Mouse (Mus musculus): ENCODE data around the gene Prrt3. TPM values are rescaled to one million over a fixed set of nuclear protein-coding genes. Genes with fewer than 3 reads are reported as not detected.

Prrt3 gene
- polyA plus RNA-seq, 1 experiment from 2014 or later: 0.16 TPM

DNA sequence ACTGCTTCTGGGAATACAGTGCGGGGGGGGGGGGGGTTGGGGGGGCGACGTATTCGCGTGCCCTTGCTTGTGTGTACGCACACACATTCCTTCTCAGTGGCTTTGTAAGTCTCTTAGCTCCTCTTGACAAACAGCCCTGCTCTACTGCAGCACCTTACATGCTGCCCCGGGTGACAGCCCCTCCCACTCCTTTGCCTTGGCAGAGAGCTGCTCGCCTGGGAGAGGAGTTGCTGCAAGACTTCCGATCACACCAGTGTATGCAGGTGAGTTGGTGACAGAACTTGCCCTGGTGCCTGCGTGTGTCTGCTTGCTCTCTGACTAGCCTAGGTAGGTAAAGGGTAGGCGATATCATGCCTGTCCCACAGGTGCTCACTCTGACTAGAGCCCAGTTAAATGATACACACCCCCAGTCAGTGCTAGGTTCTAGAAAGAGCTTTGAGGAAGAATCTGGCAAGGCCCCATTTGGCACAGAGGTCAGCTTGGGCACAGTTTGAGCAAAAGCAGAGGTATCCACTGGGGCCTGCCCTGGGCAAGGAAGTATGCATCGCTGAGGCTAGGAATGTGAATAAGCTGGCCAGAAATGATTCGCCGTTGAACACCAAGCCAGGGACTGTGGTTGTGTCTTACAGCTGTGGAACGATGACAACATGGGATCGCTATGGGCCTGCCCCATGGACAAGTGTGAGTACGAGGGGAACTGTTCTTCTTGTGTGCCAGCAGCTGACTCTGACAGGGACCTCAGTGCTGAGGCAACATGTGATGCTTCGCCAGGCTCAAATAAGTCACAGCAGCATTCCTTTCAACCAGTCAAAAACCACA lies 21.0 kb downstream of the Prrt3 start:
- no peaks in the 10 kb centered on the region for H3K36me3 ChIP-seq (ENCODE audit: control insufficient read depth, insufficient read depth, low read length)
- H3K4me2 ChIP-seq: no peak overlapping the region
- H3K27me3 ChIP-seq (replicated peaks; ENCODE audit: control insufficient read depth, insufficient read depth, low read length): peaks cover 26% of the 10 kb centered on the region
- no peak overlapping the region for H3K9ac ChIP-seq (ENCODE audit: low read depth, low read length)
- WGBS: 68% methylated on average over 18 of the region's 18 CpGs
- no peak overlapping the region for H3K4me3 ChIP-seq (ENCODE audit: low read depth, low read length)
- DNase-seq (ENCODE audit: low spot score): no peak
- H3K4me1 ChIP-seq (replicated peaks; ENCODE audit: control insufficient read depth, insufficient read depth, low read length): peaks cover 3% of the 10 kb centered on the region; the same call in 1 of the 2 replicates
- no peaks in the 10 kb centered on the region for H3K9me3 ChIP-seq (ENCODE audit: control insufficient read depth, low read length)
- no peak overlapping the region for H3K27ac ChIP-seq (ENCODE audit: low read depth, low read length)
- no peak for ATAC-seq (replicated peaks; ENCODE audit: low FRiP score)

DNA sequence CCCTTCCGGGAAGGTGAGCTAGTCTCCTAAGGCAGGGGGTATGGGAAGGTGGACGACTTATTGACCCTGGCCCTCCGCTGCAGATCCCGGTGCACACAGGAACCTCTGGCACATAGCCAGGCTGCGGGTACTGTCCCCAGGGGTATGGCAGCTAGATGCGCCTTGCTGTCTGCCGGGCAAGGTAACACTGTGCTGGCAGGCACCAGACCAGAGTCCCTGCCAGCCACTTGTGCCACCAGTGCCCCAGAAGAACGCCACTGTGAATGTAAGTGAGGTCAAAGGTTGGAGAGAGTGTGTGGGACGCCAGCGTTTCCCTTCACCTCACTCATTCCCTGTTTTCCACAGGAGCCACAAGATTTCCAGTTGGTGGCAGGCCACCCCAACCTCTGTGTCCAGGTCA lies 22.8 kb downstream of the Prrt3 start:
- Histone ChIP-seq H3K27me3 (replicated peaks; ENCODE audit: control insufficient read depth, insufficient read depth, low read length) (peaks cover 26% of the 10 kb centered on the region), H3K9ac (ENCODE audit: low read depth, low read length) (no peak overlapping the region), H3K36me3 (ENCODE audit: control insufficient read depth, insufficient read depth, low read length) (no peaks in the 10 kb centered on the region), H3K27ac (ENCODE audit: low read depth, low read length) (no peak overlapping the region), H3K9me3 (ENCODE audit: control insufficient read depth, low read length) (no peaks in the 10 kb centered on the region), H3K4me3 (ENCODE audit: low read depth, low read length) (no peak overlapping the region), H3K4me1 (replicated peaks; ENCODE audit: control insufficient read depth, insufficient read depth, low read length) (no peaks in the 10 kb centered on the region; the same call in 1 of the 2 replicates), H3K4me2 (no peak overlapping the region)
- ATAC-seq (replicated peaks; ENCODE audit: low FRiP score) (no peak), DNase-seq (ENCODE audit: low spot score) (no peak)
- WGBS: 79% methylated on average over 10 of the region's 10 CpGs

DNA sequence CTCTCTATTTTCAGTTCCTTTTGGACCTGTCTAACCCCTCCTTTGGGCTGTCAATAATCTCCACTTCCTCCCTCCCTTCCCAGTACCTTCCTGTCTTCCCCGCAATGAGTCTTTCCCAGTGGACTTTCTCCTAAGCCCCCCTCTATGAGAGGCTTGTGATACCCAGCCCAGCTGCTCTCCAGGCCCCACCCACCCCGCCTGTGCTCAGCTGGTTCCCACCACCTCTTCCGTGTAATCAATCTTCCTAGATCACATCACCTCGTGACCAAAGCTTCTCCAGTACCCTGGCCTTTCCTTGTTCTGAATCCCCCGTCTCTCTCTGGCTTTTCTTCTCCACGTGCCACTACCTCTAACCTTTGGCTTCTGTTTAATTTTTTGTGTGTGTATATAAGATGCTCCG lies 24.4 kb downstream of the Prrt3 start:
- Histone ChIP-seq H3K9ac (ENCODE audit: low read depth, low read length) (no peak overlapping the region), H3K4me3 (ENCODE audit: low read depth, low read length) (no peak overlapping the region), H3K27me3 (replicated peaks; ENCODE audit: control insufficient read depth, insufficient read depth, low read length) (peaks cover 30% of the 10 kb centered on the region), H3K27ac (ENCODE audit: low read depth, low read length) (no peak overlapping the region), H3K36me3 (ENCODE audit: control insufficient read depth, insufficient read depth, low read length) (no peaks in the 10 kb centered on the region), H3K4me2 (no peak overlapping the region), H3K9me3 (ENCODE audit: control insufficient read depth, low read length) (no peaks in the 10 kb centered on the region), H3K4me1 (replicated peaks; ENCODE audit: control insufficient read depth, insufficient read depth, low read length) (no peaks in the 10 kb centered on the region; the same call in 1 of the 2 replicates)
- no peak for ATAC-seq (replicated peaks; ENCODE audit: low FRiP score)
- no peak for DNase-seq (ENCODE audit: low spot score)
- WGBS: 39% methylated on average over 7 of the region's 7 CpGs

DNA sequence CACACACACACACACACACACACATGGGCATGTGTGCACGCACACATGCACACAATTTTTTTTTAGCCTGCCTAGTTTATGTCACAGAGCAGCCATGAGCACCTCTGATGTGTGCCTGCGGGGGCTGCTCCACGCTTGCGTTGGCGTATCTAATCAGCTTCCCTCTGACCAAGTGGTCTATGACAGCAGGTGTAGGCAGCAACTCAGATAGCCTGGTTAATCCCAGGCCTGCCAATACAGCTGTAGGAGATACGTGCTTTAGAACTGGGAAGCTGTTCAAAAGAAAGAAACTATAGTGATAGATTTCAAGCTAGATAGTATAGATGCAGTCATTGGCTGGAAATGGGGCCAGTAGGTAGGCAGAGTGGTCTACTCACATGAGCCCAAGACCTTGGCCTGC lies 28.0 kb downstream of the Prrt3 start:
- WGBS: 84% methylated on average over 6 of the region's 6 CpGs
- Histone ChIP-seq H3K4me2 (no peak overlapping the region), H3K27ac (ENCODE audit: low read depth, low read length) (no peak overlapping the region), H3K9me3 (ENCODE audit: control insufficient read depth, low read length) (no peaks in the 10 kb centered on the region), H3K4me3 (ENCODE audit: low read depth, low read length) (no peak overlapping the region), H3K9ac (ENCODE audit: low read depth, low read length) (no peak overlapping the region), H3K36me3 (ENCODE audit: control insufficient read depth, insufficient read depth, low read length) (no peaks in the 10 kb centered on the region), H3K4me1 (replicated peaks; ENCODE audit: control insufficient read depth, insufficient read depth, low read length) (peaks cover 11% of the 10 kb centered on the region), H3K27me3 (replicated peaks; ENCODE audit: control insufficient read depth, insufficient read depth, low read length) (peaks cover 30% of the 10 kb centered on the region)
- no peak for DNase-seq (ENCODE audit: low spot score)
- no peak for ATAC-seq (replicated peaks; ENCODE audit: low FRiP score)

DNA sequence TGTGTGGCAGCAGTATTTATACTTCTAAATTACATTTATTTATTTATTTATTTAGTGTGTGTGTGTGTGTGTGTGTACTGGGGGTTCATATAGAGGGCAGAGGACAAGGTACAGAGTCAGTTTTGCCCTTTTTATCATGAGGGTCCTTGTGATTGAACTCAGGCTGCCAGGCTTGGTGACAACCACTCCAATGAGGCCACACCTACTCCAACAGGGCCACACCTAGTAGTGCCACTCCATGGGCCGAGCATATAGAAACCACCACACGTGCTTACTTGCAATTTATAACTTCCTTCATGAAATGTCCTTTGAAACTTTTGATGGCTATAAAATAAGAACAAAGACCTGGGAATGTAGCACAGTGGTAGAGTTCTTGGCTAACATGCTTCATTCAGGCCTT lies 28.5 kb downstream of the Prrt3 start:
- H3K9ac ChIP-seq (ENCODE audit: low read depth, low read length): no peak overlapping the region
- H3K27me3 ChIP-seq (replicated peaks; ENCODE audit: control insufficient read depth, insufficient read depth, low read length): peaks cover 30% of the 10 kb centered on the region
- no peak overlapping the region for H3K4me3 ChIP-seq (ENCODE audit: low read depth, low read length)
- no peak overlapping the region for H3K4me2 ChIP-seq
- WGBS: 61% methylated on average over 2 of the region's 2 CpGs
- no peak overlapping the region for H3K27ac ChIP-seq (ENCODE audit: low read depth, low read length)
- H3K9me3 ChIP-seq (ENCODE audit: control insufficient read depth, low read length): no peaks in the 10 kb centered on the region
- peaks cover 11% of the 10 kb centered on the region for H3K4me1 ChIP-seq (replicated peaks; ENCODE audit: control insufficient read depth, insufficient read depth, low read length)
- ATAC-seq (replicated peaks; ENCODE audit: low FRiP score) (no peak), DNase-seq (ENCODE audit: low spot score) (no peak)
- no peaks in the 10 kb centered on the region for H3K36me3 ChIP-seq (ENCODE audit: control insufficient read depth, insufficient read depth, low read length)

DNA sequence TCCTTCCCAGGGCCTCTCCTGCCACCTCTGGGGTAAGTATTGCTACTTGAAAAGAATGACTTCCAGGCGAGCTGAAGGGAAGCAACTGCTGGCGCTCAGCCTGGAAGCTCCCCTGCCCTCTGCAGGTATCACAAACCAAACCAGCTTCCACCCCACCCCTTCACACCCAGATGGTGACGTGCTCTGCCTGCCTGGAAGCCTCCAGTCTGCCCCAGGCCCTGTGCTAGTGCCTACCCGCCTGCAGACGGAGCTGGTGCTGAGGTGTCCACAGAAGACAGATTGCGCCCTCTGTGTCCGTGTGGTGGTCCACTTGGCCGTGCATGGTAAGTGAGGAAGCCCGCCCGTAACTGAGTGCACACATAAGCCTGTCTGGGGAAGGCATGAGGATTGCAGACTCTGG lies 29.7 kb downstream of the Prrt3 start:
- DNase-seq (ENCODE audit: low spot score) (no peak), ATAC-seq (replicated peaks; ENCODE audit: low FRiP score) (no peak)
- Histone ChIP-seq H3K4me1 (replicated peaks; ENCODE audit: control insufficient read depth, insufficient read depth, low read length) (peaks cover 11% of the 10 kb centered on the region), H3K9me3 (ENCODE audit: control insufficient read depth, low read length) (no peaks in the 10 kb centered on the region), H3K27ac (ENCODE audit: low read depth, low read length) (no peak overlapping the region), H3K4me3 (ENCODE audit: low read depth, low read length) (no peak overlapping the region), H3K27me3 (replicated peaks; ENCODE audit: control insufficient read depth, insufficient read depth, low read length) (peaks cover 30% of the 10 kb centered on the region), H3K36me3 (ENCODE audit: control insufficient read depth, insufficient read depth, low read length) (no peaks in the 10 kb centered on the region), H3K9ac (ENCODE audit: low read depth, low read length) (no peak overlapping the region), H3K4me2 (no peak overlapping the region; the same call in 1 of the 2 replicates)
- WGBS: 67% methylated on average over 10 of the region's 10 CpGs

DNA sequence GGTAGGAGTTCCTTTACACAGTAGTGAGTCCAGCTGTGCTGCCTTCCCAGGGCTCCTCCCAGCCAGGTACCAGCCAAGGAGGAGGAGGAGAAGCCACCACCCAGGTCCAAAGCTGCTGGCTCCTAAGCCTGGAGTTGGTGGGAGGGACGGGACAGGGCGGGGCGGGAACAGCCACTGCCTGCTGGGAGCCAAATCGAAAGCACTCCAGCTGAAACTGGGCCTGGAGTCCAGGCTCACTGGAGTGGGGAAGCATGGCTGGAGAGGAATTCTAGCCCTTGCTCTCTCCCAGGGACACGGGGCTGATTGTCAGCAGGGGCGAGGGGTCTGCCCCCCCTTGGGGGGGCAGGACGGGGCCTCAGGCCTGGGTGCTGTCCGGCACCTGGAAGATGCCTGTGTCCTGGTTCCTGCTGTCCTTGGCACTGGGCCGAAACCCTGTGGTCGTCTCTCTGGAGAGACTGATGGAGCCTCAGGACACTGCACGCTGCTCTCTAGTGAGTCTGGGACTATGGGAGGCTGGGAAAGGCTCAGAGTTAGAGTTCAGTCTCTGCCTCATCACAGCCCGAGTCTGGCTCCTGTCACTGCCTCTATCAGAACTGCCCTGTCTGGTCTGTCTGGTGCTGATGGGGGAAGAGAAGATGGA lies 30.3 kb downstream of the Prrt3 start, which contains the start of gene Il17rc:
Gene Il17rc, plus strand, starts transcription at position 131 of the 640 bp plus-strand sequence.
- H3K9me3 ChIP-seq (ENCODE audit: control insufficient read depth, low read length): no peaks in the 10 kb centered on the region
- no peak within 1 kb of the TSS for H3K27ac ChIP-seq (ENCODE audit: low read depth, low read length)
- DNase-seq (ENCODE audit: low spot score) (no peak), ATAC-seq (replicated peaks; ENCODE audit: low FRiP score) (0 out of 2 replicates have a peak, but pooled peaks have one; percentile 9)
- peak within 1 kb of the TSS; percentile 6; the same call in 1 of the 2 replicates for H3K9ac ChIP-seq (ENCODE audit: low read depth, low read length)
- WGBS: 37% methylated on average over 12 of the region's 12 CpGs
- H3K36me3 ChIP-seq (ENCODE audit: control insufficient read depth, insufficient read depth, low read length): no peaks in the 10 kb centered on the region
- peaks cover 11% of the 10 kb centered on the region for H3K4me1 ChIP-seq (replicated peaks; ENCODE audit: control insufficient read depth, insufficient read depth, low read length)
- H3K27me3 ChIP-seq (replicated peaks; ENCODE audit: control insufficient read depth, insufficient read depth, low read length): peaks cover 28% of the 10 kb centered on the region
- H3K4me2 ChIP-seq: peak within 1 kb of the TSS; percentile 39
- H3K4me3 ChIP-seq (ENCODE audit: low read depth, low read length): peak within 1 kb of the TSS; percentile 18; the same call in 1 of the 2 replicates

DNA sequence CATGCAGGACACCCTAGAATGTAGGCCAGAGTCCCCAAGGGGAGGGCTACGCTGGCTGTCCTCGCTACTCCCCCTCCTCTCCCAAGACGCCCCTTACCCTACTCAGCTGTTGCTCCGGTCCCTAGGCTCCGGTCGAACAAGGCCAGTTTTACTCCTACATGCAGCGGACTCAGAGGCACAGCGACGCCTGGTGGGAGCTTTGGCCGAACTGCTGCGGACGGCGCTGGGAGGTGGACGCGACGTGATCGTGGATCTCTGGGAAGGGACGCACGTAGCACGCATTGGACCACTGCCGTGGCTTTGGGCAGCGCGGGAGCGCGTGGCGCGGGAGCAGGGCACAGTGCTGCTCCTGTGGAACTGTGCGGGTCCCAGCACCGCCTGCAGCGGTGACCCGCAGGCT lies 32.3 kb downstream of the Prrt3 start:
- no peak overlapping the region for H3K27ac ChIP-seq (ENCODE audit: low read depth, low read length)
- H3K36me3 ChIP-seq (ENCODE audit: control insufficient read depth, insufficient read depth, low read length): no peaks in the 10 kb centered on the region
- peaks cover 11% of the 10 kb centered on the region for H3K4me1 ChIP-seq (replicated peaks; ENCODE audit: control insufficient read depth, insufficient read depth, low read length)
- peak; percentile 70 for DNase-seq (ENCODE audit: low spot score)
- H3K9ac ChIP-seq (ENCODE audit: low read depth, low read length): peak overlapping the region; percentile 39
- peaks cover 28% of the 10 kb centered on the region for H3K27me3 ChIP-seq (replicated peaks; ENCODE audit: control insufficient read depth, insufficient read depth, low read length)
- 2% methylated on average over 31 of the region's 31 CpGs for WGBS
- ATAC-seq (replicated peaks; ENCODE audit: low FRiP score): peak; percentile 66
- H3K4me3 ChIP-seq (ENCODE audit: low read depth, low read length): peak overlapping the region; percentile 44
- H3K4me2 ChIP-seq: peak overlapping the region; percentile 77
- H3K9me3 ChIP-seq (ENCODE audit: control insufficient read depth, low read length): no peaks in the 10 kb centered on the region

All from liver, embryonic 11.5 days (tissue).